Mouse (Mus musculus) fat pad, adult 2 months (tissue): ENCODE measurements at regions not wholly inside any gene's neighbourhood (a gene's known extent, or its start where the extent isn't known, plus 50 kb on each side); places are given as distances from the start of the nearest gene placed in this dataset.

Source experiments
- DNase-seq: peaks from one replicate; pipeline ENCODE4 v3.0.0-alpha.2; 2011; ENCODE audit warnings: low read depth, low spot score; ENCODE audit errors: extremely low read depth

DNA sequence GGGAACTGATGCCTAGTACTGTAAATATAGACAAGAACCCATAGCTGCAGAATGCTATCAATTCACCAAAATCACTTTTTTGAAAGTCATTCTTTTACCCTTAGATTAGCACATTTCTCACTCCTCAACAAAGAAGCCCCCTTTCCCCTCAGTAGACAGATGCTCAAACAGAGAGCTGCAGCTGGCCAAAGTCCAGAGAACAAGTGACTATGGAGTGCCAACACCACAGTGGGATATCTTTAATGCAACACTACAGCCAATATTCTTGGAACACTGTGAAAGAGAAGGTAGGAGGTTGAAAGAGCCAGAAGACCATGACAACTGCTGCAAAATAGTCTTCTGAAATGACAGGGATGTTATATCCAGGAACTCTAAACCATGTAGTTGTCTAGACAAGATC lies 544.0 kb downstream of the Ets1 start:
- no peak for DNase-seq

DNA sequence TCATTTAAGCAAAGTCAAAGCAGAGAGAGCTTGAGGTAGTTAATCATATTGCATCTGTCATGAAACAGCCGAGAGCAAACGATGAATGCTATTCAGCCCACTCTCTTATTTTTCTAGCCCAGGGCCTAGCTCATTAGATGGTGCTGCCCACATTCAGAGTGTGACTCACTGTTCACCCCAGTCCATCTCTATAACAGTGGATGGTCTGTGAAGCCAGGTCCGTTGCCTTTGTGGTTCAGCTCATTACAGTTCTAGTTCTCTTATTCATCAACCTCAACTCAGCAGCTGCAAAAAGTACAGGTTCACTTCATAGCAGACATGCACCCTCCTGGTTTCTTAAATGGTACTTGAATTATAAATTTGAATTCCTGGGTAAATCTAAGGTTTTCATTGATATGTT lies 551.2 kb downstream of the Ets1 start:
- no peak for DNase-seq

DNA sequence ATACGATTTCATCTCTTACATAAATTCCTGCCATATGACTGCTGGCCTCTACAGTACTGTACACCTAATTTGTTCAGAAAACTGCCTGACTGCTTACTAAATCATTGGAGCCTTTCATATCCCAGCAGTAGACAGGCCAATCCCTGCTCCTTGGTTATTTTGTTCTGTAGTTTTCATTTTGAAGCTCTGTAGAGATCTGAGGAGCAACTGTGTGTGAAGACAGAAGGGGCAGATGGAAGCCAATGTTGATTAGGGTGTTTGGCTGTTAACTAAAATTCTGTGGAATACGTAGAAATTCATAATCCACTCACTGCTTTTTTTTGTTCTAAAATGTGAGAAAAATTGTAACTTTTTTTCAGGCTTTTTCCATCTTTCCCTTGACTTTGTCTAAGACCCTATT lies 573.1 kb downstream of the Ets1 start:
- DNase-seq: no peak

DNA sequence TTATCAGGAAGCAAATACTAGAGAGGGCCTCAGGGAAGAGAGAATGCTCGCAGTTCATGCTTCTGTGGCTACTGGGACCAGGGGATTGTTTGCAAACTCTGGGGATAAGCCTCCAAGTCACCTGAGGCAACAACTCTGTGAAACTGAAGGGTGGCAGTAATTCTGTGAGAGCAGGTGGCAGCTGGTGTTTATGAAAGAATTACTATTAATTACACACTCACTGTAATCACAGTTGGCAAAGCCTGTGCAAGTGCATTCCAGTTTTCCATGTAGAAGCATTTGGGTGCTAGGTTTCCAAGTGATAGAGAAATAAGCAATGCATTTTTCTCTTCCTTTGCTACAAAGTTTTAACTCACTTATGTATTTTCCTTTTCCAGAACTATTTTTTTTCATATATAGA lies 578.5 kb downstream of the Ets1 start:
- no peak for DNase-seq

DNA sequence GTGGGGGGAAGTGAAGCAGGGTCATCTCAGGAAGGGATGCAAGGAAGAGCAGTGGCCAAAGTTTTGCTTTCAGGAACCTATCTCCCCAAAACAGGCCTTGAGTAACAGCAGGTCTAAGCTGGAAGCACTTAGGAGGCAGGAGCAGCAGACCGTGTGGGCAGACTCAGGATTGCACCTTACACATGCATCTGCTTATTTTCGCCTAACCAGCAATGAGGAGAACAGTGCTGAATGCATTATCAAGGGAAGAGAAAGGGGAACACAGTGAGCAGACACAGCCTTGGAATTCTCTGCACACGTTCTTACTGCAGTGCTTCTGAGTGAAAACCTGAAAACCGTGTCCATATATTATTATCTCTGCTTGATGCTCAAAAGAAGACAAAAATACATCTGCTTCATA lies 585.0 kb downstream of the Ets1 start:
- no peak for DNase-seq

DNA sequence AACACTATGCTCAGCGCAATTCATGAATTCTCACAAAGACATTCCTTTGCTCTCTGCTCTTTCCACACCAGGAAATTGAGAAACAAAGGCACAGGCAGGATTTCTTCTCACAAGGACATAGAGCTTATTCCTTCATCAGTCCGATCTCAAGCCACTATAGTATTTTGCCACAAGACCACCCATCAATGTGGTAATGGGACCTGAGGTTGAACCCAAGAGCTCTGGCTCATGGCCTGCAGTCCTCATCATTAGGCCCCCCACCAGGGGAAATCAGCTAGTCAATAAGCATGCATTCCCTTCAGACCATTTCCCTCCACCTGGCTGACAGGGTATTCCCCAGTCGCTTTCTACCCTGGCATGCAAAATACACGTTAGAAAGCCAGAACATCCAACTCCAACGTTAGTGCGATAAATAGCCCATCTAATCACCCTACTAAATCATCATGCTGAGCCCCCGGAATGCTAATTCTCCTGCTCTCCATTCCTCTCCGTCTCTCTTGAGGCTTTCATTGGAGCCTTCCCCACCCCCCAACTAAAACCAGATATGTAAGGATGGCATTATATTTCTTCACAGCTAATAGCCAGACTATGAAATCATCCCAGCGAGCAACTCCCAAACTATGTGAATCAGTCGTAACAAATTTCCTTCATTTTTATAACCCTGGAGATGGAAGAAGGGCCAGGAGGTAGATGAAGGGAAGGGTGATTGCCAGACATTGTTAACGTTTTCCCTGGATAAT lies 586.2 kb downstream of the Ets1 start:
- no peak for DNase-seq

DNA sequence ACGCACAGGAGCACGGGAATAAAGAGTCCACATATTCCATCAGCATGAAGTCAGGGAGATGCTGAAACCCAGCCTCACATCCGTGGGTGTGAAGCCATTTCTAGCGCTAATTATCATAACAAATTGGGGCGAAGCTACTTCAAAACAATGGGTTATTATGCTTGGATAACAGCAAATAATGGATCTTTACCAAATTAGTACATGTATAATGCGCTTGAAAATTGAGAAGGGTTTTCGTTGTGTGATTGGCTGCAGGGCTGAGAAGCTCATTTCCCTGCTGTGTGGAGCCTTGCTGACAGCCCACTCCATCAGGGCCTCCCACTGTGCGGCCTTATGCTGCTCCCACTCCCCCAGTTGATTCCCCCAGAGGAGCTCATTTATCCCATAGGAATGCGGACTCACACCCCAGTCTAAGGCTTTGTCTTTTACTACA lies 597.7 kb downstream of the Ets1 start:
- no peak for DNase-seq

DNA sequence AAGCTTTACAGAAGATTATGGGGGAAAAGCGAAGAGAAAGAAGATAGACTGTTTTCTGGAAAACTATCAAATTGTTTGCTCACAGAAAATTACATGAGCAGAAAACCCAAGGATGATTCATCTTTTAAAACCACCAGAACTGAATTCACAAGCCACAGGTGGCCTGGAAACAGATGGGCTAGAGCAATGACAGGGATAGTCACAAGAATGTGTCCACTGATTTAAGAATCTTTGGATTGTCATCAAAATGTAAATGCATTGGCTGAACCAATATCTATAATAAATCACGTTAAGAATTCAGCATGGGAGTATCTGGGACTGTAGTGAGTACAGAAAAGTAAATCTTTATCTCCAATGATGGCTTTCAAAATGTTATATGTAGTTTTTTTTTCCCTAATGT lies 602.2 kb downstream of the Ets1 start:
- DNase-seq: no peak

DNA sequence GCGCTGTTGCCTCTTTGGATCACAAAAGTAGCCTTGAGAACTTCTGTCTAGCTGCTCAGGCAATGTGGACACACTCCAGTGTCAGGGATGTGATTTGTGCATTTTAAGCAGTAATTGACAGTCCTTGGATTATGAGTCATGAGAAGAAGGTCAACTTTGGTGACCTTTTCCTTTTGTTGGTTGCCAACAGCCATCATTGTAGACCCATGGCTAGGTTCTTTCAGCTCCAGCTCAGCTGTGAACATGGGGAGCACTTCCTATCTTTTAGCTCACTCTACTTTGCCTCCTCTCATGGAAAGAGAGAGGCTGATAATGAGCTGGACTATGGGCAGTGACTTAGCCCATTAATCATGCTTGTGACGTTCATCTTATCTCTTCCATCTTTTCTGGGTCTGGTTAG lies 602.8 kb downstream of the Ets1 start:
- no peak for DNase-seq

DNA sequence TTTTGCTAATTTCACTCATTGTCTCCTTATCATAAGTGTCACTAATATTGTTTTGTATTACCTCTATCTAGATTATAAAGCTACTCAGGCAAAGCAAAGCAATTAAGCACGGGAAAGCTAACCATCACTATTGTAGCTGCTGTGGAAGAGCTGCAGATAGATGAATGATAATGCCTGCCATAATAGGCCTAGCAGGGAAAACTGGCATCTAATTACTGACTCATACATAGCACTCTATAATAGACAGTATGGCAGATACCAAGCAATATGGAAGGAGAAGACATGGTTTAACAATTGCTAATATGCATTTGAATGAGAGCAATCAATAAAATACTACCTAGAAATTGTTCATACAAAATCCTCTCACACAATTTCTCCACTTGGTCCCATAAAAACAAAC lies 604.5 kb downstream of the Ets1 start:
- DNase-seq: no peak

DNA sequence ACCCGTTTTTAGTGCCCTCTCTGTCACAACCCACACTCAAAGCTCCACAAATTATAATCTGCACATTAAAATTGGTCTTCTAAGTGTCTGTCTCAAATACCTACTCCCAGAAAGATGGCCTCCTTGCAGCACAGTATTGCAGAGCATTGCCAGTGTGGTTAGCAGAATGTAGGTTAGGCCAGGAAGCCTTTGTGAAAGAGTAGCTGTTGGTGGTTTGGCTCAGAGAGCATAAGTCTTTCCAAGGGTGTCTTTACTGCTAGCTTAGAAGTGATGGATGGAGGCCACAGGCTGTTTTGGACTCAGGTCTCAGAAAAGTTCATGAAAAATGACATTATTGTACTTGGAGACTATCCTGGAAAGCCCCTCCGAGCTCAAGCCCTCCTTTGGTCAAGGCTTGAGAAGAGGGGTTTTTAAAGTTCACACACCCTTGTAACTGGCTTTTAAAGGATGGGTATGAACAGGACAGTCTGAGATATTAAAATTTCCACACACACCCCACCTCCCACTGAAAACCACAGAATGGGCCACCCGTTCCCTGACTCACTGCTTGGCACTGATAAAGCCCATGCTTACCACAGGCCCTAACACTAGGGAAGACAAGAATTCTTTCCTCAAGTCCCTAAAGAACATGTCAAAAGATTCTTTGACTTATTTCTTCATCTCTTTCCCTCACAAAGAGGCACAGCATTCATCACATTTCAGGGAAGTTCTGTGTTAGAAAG lies 605.1 kb downstream of the Ets1 start:
- no peak for DNase-seq

DNA sequence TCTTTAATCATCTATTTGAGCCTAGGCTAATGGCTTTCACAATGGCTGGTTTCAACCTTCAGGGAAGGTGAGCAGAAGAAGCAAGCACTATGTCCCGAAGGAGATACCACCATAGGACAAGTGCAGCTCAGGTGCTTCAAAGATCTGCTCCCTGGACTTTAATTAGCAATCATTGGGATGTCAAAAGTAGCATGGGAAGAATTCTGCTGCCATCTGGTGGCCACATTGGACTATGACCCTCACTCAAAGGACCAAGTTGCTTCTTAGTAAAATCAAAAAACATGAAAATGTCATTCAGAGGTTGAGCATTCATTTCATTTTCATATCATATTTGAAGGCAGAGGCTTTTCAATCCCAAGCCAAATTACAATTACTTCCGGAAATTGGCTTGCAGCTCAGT lies 610.9 kb downstream of the Ets1 start:
- DNase-seq: no peak

DNA sequence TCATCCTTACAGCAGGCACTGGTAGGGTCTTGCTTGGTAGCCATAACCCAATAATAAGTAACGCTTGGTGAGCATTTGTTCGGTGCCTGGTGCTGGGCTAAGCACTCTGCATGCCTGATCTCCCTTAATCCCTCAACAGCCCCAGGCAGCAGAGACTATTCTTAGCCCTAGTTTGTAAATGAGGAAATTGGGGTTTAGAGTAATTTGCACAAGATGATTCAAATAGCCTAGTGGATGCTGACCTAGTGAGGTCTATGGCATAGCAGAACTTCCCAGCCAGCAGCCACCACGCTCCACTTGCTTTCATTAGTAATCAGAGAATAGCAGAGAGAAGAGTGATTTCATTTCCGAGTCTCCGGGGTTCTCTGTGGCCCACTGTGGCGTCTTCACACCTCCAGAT lies 622.2 kb downstream of the Ets1 start:
- no peak for DNase-seq

DNA sequence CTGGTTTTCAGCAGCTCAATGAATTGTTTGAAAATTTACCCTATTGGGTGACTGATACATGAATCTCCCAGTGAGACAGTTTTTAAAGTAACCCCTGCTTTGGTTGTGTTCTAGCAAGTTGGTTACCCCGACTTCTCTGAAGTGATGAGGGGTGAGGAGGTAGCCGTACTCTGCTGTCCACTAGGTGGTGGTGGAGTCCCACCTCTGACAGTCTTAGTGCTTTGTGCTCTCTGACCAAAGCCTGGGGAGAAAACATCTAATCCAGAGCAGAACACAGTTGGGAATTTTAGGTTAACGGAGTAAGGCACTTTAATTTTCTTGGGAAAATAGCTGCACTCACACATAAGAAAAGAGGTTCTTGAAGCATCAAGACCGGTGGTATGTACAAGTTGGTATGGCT lies 624.1 kb downstream of the Ets1 start:
- no peak for DNase-seq

DNA sequence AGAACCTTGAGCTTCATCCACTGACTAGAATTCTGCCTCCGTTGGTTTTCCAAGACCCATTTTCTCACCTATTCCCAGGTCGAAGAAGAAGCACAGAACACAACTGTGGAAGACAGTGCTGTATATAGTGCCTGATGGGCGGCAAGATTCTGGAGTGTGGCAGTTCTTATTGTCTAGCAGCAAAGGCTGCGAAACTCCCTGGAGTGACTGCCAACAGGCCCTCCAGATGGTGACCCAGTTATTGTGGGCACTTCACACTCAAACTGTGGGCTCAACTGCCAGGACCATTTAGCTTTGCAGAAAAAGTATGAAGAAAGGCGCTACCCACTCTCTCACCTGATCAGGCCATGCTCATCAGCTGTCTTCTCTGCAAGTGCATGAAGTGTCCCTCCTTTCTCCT lies 653.4 kb downstream of the Ets1 start:
- no peak for DNase-seq

DNA sequence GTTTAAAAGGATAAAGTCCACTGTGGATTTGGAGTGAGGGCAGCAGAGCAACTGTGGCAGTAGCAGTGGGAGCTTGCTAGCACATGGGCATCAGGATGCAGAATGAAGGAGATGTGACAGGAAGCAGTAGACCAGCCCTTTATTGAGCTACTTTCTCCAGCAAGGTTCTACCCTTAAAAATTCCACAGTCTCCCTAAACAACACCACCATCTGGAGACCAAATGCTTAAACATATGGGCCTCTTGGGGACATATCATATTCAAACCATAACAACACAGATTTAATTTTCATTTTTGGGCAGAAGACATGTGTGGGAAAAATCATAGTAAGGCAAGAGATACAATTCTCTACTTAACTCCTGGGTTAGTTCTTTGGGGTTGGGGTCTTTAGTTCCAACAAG lies 656.1 kb downstream of the Ets1 start:
- DNase-seq: no peak

DNA sequence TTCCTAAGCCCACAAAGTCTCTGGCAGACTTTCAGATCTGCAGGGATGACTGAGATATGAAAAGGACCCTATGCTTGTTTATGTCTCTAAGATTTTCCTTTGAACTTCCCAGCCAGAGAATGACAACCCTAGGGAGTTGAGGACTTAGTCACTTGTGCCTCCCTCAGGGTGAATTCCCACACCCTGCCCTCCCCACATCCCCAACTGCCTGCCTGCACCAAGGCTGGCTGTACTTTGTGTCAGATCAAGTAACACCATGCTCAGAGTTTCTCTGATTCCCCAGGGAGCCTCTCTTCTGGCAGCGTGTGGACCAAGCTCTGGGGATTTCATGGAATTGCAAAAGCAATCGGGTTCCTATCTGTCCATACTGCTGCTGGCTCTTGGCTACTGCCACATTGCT lies 659.9 kb downstream of the Ets1 start:
- no peak for DNase-seq

DNA sequence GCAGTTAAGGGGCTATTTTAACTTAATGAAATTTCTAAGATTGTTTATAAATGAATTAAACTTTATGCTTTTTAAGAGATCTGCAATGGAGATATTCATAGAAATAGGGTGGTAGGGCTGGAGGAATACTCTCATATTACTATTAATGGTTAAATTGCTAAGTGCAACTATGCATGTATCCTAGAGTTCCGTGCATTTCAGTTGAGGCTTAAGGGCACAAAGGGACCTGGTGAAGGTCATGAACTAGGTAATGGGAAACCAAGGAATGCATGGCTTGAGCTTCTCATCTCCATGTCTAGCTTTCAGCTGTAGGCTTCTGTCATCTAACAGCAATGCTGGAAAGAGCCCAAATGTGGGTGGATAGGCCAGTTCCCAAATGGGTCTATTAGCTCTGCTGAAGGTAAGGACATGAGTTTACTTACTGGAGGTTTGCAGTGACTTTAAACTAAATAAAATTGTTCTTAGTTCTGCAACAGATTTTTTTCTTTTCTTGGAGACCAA lies 683.6 kb downstream of the Ets1 start:
- no peak for DNase-seq

DNA sequence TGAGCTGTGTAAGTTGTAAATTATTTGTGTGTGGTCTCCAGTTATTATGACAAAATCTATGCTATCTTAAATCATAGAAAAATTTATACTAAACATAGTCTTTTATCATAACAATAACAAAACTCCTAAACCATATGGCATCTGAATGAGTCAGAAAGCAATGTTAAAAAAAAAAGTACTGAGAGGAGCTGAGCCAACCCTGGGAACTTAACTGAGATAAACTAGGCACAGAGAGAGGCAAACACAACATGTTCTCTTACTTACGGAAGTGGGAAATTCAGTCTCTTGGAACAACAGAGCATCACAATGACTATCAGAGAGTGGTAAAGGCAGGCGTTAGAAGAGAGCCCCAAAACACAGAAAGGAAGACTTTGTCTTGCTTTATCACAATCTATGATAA lies 691.7 kb downstream of the Ets1 start:
- no peak for DNase-seq

DNA sequence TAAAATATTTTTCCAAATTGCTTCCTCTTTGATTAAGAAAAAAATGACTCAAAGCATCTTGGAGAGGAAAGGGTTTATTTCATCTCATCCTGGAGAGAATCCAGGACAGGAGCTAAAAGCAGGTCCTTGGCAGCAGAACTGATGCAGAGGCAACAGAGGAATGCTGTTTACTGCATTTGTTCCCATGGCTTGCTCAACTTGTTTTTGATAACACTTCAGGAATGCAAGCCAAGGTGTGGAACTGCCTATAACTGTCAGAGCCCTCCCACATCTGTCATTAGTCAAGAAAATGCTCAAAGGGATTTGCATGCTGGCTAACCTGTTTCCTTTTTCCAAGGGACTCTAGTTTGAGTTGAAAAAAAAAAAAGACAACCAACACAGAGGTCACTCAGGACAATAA lies 714.2 kb downstream of the Ets1 start:
- DNase-seq: no peak

DNA sequence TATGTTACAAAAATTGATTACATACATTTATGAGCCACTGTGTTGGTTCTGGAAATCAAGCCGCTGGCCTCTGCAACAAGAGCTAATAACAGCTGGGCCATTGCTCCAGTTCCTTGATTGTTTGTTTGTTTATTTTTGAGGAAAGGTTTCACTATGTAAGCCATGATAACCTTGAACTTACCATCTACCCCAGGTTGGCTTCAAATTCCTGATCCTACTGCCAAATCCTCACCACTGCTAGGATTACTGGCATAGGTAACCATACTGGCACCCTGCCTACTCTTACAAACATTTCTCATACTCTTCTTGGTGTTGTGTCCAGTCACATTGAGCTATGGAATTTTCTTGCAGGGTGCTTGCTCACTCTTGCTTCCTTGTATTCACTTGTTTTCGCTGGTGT lies 720.6 kb downstream of the Ets1 start:
- no peak for DNase-seq

DNA sequence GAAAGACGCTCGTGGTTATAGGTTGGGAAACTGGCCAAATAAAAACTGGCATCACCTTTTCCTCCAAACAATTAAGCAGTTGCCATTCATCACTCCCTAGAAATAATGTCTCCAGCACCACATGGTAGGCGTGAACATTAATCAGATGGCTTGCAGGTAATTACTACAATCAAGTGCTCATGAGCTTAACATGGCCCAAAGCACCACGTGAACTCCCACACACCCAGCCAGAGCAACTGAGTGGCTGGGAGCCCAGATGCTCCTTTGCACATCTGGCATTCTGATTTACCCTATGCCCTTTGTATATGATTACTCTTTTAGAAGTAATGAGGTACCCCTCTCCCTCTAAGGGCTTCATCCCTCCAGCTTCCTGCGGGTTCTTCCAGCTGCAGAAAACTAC lies 724.9 kb downstream of the Ets1 start:
- no peak for DNase-seq

DNA sequence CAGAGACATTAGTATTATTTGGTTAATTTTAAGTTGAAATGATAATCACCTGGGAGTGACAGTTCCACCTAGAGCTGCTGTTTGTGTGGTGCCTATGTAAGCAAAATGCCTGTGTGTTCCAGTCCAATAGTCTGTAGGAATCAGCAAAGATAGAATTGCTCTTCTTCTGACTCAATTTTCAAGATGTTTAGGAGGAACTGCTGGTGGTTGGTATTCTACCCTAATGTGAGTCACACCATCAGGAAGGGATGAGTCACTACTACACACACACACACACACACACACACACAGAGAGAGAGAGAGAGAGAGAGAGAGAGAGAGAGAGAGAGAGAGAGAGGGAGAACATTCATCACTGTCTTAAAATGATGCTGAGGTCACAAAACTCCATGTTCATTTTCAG lies 753.1 kb downstream of the Ets1 start:
- DNase-seq: no peak
